Mouse (Mus musculus) hindbrain, embryonic 12.5 days (tissue): Measurements from ENCODE around the gene Krit1. TPM values are rescaled to one million over a fixed set of nuclear protein-coding genes. Genes with fewer than 3 reads are reported as not detected.
"Not testable (repeated sequence)": the region's sequence is repeated elsewhere in the genome, so short reads cannot be mapped to it uniquely, and the experiment has no call there.

Source experiments
- ATAC-seq: fragments of 200-750 bp; cut with Nextera tagmentation; 2 replicates; pipeline ENCODE4 v1.8.0; 2017; ENCODE audit warnings: moderate TSS enrichment; ENCODE audit not compliant: low FRiP score
- H3K27ac ChIP-seq: fragments of 300-500 bp; sonication (generic); 2 replicates; pipeline ENCODE4 v1.5.1; 2016; ENCODE audit warnings: mild to moderate bottlenecking
- H3K27me3 ChIP-seq: fragments of 300-500 bp; sonication (generic); 2 replicates; pipeline ENCODE4 v1.6.1; 2016; ENCODE audit warnings: mild to moderate bottlenecking
- H3K36me3 ChIP-seq: fragments of 300-500 bp; sonication (generic); 2 replicates; pipeline ENCODE4 v1.6.1; 2016; ENCODE audit warnings: mild to moderate bottlenecking
- H3K4me1 ChIP-seq: fragments of 300-500 bp; sonication (generic); 2 replicates; pipeline ENCODE4 v1.6.1; 2016
- H3K4me2 ChIP-seq: fragments of 300-500 bp; sonication (generic); replicated peaks from 2 replicates; pipeline ENCODE4 v1.6.1; 2016; ENCODE audit warnings: mild to moderate bottlenecking
- H3K4me3 ChIP-seq: fragments of 300-500 bp; sonication (generic); 2 replicates; pipeline ENCODE4 v1.5.1; 2016; ENCODE audit warnings: mild to moderate bottlenecking
- H3K9ac ChIP-seq: fragments of 300-500 bp; sonication (generic); 2 replicates; pipeline ENCODE4 v1.6.1; 2016; ENCODE audit warnings: mild to moderate bottlenecking, moderate library complexity
- H3K9me3 ChIP-seq: fragments of 300-500 bp; sonication (generic); replicated peaks from 2 replicates; pipeline ENCODE4 v1.6.1; 2016; ENCODE audit warnings: mild to moderate bottlenecking
- WGBS: fragments of 180-500 bp; shearing (Covaris S2); methylation state at CpG from one replicate; pipeline ENCODE4 v1.1.7; 2016; 5-methylcytosine and 5-hydroxymethylcytosine counted together
- polyA plus RNA-seq: library from polyadenylated mRNA; unstranded; fragments of >200 nt; fragmentation: Nextera tagmentation; extraction: Ambion mirVana; gene quantifications from 2 replicates; pipeline ENCODE4 v1.2.1, GENCODE M21; 2016

Gene Krit1
- polyA plus RNA-seq, 1 experiment from 2014 or later, result 75.2 TPM

DNA sequence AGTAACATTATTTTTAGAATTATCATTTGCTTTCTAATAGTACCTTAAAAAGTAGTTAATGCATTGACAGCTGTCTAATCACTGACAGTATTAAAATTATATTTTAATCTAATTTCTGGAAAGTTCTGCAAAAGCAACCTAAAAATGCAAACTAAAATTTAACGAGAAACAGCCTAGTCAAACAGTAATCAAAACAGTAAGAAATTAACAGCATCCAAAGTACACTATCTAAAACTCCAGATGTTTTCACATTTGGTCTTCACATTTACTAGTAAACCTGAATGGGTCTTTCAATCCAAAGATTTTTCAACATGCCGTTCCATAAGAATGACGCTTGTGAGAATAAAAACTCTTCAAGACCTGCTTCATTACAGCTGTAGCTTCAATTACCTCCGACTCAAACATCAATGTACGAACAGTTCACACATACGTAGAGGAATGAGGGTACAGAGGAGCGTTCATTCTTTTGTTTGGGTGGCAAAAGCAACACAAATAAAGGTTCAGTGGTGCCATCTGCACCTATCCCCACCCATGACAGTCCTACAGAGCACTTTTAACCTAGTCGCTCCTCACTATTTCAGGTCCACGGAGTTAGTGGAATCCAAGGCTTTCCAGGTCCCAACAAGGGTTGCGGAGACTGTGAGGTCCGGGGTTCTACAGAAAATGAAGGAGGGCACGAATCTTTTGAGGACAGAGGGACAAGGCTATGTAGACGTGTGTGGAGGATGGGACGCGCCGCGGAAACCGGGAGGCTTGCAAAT lies 1.1 kb upstream of the Krit1 start:
- ATAC-seq, result peak; percentile 4

DNA sequence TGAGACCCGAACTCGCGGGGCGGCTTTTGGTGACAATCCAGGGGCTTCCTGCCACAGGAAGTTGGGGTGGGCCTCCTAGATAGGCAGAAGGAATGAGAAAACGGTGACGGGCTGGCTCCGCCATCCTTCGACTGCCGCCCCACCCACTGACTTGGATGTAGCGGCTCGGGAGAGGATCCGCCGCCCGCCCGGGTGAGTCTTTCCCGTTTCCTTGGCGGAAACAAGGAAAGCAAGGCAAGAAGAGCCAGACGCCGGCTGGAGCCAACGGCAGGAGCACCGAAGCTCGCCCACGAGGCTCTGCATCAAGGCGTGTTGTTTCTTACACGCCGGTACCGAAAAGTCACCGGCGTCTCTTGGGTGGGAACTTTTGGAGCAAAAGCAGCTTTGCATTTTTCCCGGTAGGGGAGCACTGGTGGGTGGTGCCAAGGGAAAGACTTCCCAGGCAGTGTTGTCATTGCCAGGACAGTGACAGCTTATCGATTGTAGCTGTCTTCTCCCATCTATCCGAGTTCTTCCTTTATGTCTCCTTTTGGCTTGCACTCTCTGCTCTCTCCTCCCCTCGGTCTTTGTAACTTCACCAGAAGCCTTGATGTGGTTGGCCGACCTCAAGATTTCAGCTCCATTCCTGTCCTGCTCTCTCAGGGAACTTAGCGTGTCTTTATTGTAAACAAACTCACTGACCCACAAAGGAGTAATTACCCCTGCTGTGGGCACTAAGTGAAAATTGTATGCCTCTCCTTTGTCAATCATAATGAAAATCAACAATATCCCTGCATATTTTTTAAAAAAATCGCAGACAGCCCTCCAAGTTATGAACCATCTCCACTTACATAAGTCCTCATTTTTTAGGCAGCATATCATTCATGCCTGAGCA lies 545 bp downstream of the Krit1 start:
- Histone ChIP-seq H3K4me3 (peak overlapping the region; percentile 91), H3K9me3 (no peaks in the 10 kb centered on the region), H3K9ac (peak overlapping the region; percentile 91), H3K4me2 (peak overlapping the region; percentile 89), H3K27ac (peak overlapping the region; percentile 96), H3K36me3 (no peaks in the 10 kb centered on the region; the same call in 1 of the 2 replicates), H3K27me3 (no peaks in the 10 kb centered on the region), H3K4me1 (peaks cover 13% of the 10 kb centered on the region)
- peak; percentile 79 for ATAC-seq
- WGBS, result under 1% methylated on average over 35 of the region's 36 CpGs

More for the DNA sequence above, 1.1 kb upstream of the Krit1 start:
- WGBS, result 7% methylated on average over 18 of the region's 18 CpGs
- H3K36me3 ChIP-seq, result no peaks in the 10 kb centered on the region
- peak overlapping the region; percentile 91 for H3K4me3 ChIP-seq
- H3K4me2 ChIP-seq, result peak overlapping the region; percentile 89
- no peaks in the 10 kb centered on the region for H3K9me3 ChIP-seq
- peak overlapping the region; percentile 96 for H3K27ac ChIP-seq
- H3K9ac ChIP-seq, result peak overlapping the region; percentile 91
- H3K27me3 ChIP-seq, result no peaks in the 10 kb centered on the region
- H3K4me1 ChIP-seq, result peaks cover 13% of the 10 kb centered on the region

DNA sequence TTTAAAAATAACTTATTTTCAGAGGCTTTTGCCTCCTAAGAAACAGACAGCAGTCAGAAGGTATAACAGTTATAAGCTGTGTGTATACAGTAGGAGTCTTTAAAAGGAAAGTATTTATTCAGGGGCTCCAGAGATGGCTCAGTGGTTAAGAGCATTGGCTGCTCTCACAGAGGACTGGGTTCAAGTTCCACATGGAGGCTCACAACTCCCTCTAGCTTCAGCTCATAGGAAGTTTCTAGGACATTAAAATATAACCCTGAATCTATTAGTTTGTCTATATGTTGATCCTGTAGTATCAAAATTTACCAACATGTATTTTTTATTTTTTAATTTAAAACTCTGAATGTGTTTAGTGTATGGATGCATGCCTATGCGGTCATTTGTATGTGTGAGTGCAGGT lies 5.5 kb downstream of the Krit1 start:
- Histone ChIP-seq H3K4me3 (no peak overlapping the region), H3K9me3 (no peaks in the 10 kb centered on the region), H3K4me2 (no peak overlapping the region), H3K27ac (no peak overlapping the region), H3K4me1 (peaks cover 7% of the 10 kb centered on the region), H3K36me3 (peaks cover 12% of the 10 kb centered on the region), H3K27me3 (no peaks in the 10 kb centered on the region), H3K9ac (no peak overlapping the region)
- no peak for ATAC-seq
- WGBS, result 93% methylated on average over 1 of the region's 1 CpGs

DNA sequence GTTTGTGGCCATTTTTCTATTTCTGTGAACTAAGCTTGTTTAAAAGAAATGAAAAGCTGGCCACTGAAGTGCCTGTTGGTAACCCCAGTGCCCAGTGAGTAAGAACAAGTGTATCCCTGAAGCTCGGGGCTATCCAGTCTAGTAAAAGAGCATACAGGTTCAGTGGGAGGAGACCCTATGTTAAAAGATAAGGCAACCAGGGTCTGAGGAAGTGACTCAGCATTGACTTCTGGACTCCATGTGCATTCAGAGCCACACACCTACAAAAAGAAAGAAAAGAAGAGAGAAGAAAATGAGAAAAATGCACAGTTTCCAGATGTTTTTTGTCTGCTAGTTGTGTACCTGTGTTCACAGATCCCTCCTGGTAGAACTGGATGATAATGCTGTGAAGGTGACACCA lies 31.1 kb downstream of the Krit1 start:
- Histone ChIP-seq H3K27me3 (no peaks in the 10 kb centered on the region), H3K36me3 (peaks cover 28% of the 10 kb centered on the region), H3K4me2 (no peak overlapping the region), H3K9me3 (no peaks in the 10 kb centered on the region), H3K9ac (no peak overlapping the region), H3K27ac (no peak overlapping the region), H3K4me1 (no peaks in the 10 kb centered on the region), H3K4me3 (no peak overlapping the region)
- ATAC-seq, result no peak
- WGBS, result 94% methylated on average over 1 of the region's 1 CpGs

DNA sequence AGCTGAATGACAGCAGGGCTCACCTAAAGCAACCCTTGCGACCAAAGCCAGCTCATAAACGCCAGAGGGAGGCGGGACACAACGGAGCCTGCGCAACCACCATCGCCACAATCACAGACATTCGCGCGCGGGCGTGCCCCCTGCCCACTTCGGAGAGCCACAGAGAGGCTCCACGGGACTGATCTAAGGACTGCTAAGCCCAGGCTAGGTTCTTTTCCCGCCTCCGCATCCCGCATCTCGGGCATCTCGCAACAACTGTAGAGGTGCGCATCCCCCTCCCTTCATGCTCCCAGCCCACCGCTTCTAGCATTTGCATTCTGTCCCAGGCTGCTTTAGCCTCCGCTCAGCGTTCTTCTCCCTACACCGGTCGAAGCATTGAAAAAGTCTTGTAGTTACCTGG lies 42.0 kb downstream of the Krit1 start, which contains the start of gene Lrrd1:
Gene Lrrd1, plus strand, starts transcription at position 148 of the 400 bp plus-strand sequence.
- 6% methylated on average over 24 of the region's 24 CpGs for WGBS
- peak within 1 kb of the TSS; percentile 38 for H3K4me3 ChIP-seq
- H3K36me3 ChIP-seq, result 0 out of 2 replicates have a peak, but pooled peaks cover 14% of the 10 kb centered on the region
- H3K27ac ChIP-seq, result no peak within 1 kb of the TSS
- peaks cover 5% of the 10 kb centered on the region; the same call in 1 of the 2 replicates for H3K4me1 ChIP-seq
- H3K9me3 ChIP-seq, result no peaks in the 10 kb centered on the region
- peak within 1 kb of the TSS; percentile 64 for H3K4me2 ChIP-seq
- H3K27me3 ChIP-seq, result no peaks in the 10 kb centered on the region
- peak within 1 kb of the TSS; percentile 49 for H3K9ac ChIP-seq
- ATAC-seq, result no peak

DNA sequence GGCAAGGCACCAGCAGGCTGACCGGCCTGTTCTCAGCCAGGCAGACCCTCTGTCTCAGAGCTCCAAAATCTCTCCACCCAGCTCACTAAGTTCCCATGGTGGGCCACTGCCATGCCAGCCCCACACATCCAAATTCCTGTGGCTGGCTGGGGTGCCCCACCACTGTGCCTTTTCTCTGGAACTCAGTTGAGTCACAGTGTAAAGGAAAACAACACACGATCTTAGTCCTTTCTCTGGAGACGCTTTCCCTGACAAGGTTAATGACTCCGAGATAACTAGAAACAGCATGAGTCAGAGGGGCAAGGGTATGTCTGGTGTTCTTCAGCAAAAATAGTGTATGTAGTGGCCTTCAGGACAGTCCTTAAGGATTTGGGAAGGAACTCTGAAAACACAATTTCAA lies 67.2 kb downstream of the Krit1 start:
- H3K4me2 ChIP-seq, result no peak overlapping the region
- no peak for ATAC-seq
- no peaks in the 10 kb centered on the region for H3K9me3 ChIP-seq
- no peaks in the 10 kb centered on the region for H3K4me1 ChIP-seq
- no peaks in the 10 kb centered on the region for H3K27me3 ChIP-seq
- no peak overlapping the region for H3K9ac ChIP-seq
- no peak overlapping the region for H3K27ac ChIP-seq
- H3K36me3 ChIP-seq, result no peaks in the 10 kb centered on the region
- 82% methylated on average over 4 of the region's 4 CpGs for WGBS
- H3K4me3 ChIP-seq, result no peak overlapping the region

DNA sequence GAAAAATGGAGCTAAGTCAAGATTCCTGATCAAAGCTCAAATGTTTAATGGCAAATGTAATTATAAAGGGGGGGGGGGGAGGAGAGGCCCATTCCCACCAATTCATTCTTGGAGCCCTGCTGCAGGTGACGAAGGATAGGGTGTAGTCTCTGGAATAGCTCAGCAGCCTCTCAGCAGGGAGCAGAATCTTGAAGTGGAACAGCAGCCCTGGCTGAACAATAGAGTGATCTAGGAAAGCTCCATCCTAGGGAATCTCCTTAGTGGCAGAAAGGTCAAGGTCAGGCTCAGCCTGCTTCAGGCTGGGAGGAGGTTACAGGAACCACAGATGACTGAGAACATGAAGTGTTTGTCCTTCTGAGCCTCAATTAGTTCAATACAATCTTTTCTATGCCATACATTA lies 69.4 kb downstream of the Krit1 start:
- Histone ChIP-seq H3K27ac (no peak overlapping the region), H3K36me3 (no peaks in the 10 kb centered on the region), H3K4me3 (no peak overlapping the region), H3K4me1 (no peaks in the 10 kb centered on the region), H3K4me2 (no peak overlapping the region), H3K27me3 (no peaks in the 10 kb centered on the region), H3K9me3 (no peaks in the 10 kb centered on the region), H3K9ac (no peak overlapping the region)
- ATAC-seq, result no peak
- 38% methylated on average over 1 of the region's 1 CpGs for WGBS

DNA sequence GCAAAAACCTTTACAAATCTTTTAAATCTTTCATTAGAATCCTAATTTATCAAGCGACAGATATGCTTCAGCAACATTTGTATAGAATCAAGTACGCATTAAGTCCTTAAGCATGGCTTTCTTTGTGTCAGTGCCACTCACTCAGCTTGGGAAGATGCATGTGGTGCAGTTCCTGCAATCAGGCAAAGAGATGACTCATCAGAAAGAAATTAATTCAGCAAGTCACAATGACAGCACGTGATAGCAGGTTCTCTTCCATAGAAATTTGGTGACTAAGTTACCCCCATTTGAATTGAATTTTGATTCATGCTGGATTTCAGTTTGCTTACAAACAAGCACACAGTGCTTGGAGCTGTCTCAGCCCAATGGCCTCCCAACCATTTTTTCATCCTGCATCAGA lies 70.5 kb downstream of the Krit1 start:
- Histone ChIP-seq H3K36me3 (no peaks in the 10 kb centered on the region), H3K9me3 (no peaks in the 10 kb centered on the region), H3K27ac (no peak overlapping the region), H3K4me3 (no peak overlapping the region), H3K9ac (no peak overlapping the region), H3K27me3 (no peaks in the 10 kb centered on the region), H3K4me1 (no peaks in the 10 kb centered on the region), H3K4me2 (no peak overlapping the region)
- ATAC-seq, result no peak
- WGBS, result 73% methylated on average over 3 of the region's 3 CpGs

DNA sequence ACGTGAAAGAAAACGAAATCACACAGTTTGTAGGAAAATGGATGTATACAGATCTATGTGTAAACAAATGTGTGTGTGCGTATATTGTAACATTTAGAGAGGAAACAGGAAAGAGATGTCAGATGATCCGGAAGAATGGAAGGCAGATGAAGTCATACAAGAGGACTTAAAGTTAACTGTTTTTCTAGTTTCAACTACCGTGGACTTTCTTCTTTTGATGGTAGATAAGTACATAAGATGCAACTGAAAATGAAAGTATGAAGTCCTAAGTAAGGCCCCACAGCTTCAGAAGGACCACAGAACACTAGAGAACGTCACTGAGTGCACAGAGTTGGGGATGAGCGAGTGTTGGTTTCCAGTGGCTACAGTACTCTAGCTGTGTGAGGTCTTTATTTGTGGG lies 83.9 kb downstream of the Krit1 start:
- ATAC-seq, result not testable (repeated sequence)

DNA sequence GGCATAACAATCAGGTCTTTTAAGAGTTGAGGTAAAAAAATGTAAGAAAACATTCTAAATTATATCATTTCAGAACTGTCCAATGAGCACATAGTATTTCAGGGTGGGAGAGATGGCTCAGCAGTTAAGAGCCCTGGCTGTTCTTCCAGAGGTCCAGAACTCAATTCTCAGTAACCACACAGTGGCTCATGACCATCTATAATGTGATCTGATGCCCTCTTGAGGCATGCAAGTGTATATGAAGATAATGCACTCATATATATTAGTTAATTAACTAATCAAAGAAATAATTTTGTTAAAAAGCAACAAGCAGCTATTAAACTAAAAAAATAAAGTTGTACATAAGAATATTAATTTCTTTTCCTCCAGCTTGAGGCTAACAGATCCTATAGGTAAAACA lies 86.2 kb downstream of the Krit1 start:
- H3K9me3 ChIP-seq, result no peaks in the 10 kb centered on the region
- peaks cover 6% of the 10 kb centered on the region; the same call in 1 of the 2 replicates for H3K4me1 ChIP-seq
- H3K4me2 ChIP-seq, result no peak overlapping the region
- no peak for ATAC-seq
- no peak overlapping the region for H3K4me3 ChIP-seq
- no peak overlapping the region for H3K9ac ChIP-seq
- H3K27ac ChIP-seq, result no peak overlapping the region
- H3K36me3 ChIP-seq, result no peaks in the 10 kb centered on the region
- no peaks in the 10 kb centered on the region for H3K27me3 ChIP-seq

More for the DNA sequence above, 83.9 kb downstream of the Krit1 start:
- H3K4me3 ChIP-seq, H3K27ac ChIP-seq, H3K27me3 ChIP-seq, H3K9ac ChIP-seq, H3K9me3 ChIP-seq, H3K4me2 ChIP-seq, H3K36me3 ChIP-seq, H3K4me1 ChIP-seq: not testable (repeated sequence)
- WGBS, result 89% methylated on average over 7 of the region's 7 CpGs

DNA sequence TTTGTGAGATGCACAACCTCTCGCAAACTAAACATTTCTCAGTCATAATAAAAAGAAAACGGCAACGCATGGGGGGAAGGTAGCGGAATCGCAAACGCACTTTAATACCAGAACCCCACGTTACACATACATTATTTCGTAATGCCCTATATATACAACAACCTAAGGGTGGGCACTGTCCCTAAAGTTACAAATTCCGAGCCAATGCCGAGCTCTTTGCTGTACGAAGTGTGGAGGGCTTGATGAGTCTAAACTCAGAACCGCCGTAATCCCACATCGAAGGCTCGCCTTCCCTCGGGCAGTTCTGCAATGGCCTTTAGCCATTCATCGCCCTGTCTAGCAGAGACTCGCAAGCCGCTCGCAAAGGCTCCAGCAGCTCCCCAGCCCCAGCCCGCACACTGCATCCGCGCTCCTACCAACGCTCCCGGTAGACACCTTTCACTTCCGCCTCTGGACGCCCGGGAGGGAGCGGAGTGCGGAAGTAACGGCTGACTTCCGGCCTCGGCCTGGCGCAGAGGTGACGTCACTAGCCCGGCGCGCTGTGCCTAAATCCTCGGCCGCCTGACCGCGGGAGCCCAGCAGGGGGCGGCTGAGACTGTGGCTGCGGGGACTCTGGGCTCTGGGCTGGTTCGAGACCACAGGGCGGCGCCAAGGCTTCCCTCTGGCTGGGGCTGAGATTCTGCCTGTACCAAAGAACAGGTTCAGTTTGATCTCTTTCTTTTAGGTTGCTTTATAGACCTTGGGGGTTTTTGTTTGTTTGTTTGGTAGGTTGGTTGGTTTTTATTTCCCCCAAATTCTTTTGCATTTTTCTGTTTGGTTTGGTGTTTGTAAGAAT lies 90.7 kb downstream of the Krit1 start, which contains the start of gene Mterf1a:
Gene Mterf1a, minus strand, starts transcription at position 475 of the 835 bp plus-strand sequence.
- H3K4me3 ChIP-seq, result peak within 1 kb of the TSS; percentile 38
- H3K9me3 ChIP-seq, H3K4me1 ChIP-seq, H3K27me3 ChIP-seq, H3K36me3 ChIP-seq: not testable (repeated sequence)
- H3K9ac ChIP-seq, result peak within 1 kb of the TSS; percentile 52
- 1% methylated on average over 11 of the region's 47 CpGs for WGBS
- 0 out of 2 replicates have a peak within 1 kb of the TSS, but pooled peaks have one; percentile 18 for H3K27ac ChIP-seq
- peak within 1 kb of the TSS; percentile 59 for H3K4me2 ChIP-seq
- ATAC-seq, result peak; percentile 100

DNA sequence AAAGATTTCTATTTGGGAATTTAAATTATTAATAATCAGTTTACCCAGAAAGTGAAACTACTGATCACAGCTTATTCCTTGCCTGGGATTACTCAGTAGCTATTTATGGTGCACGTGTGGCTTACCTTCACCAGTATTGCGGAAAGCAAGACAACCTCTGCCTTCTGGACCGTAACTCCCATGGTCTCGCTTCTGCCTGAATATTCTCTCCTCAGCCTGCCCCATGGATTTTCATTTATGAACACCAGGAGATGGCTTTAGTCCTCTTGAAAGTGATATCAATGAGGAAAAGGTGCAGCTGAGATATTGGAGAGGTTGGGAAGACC lies 91.3 kb downstream of the Krit1 start:
- not testable (repeated sequence) for H3K9me3 ChIP-seq, H3K27me3 ChIP-seq, H3K4me1 ChIP-seq, H3K27ac ChIP-seq, ATAC-seq, H3K9ac ChIP-seq, H3K36me3 ChIP-seq, H3K4me2 ChIP-seq, H3K4me3 ChIP-seq
- 97% methylated on average over 4 of the region's 4 CpGs for WGBS
